ENCODE assay signal across 10 mouse cellular contexts in genomic region chr4:139230376-139231120, GRCm38 (mm10). TPM values are rescaled to one million over a fixed set of nuclear protein-coding genes. Genes with fewer than 3 reads are reported as not detected.
DNase-seq lines count a peak whose midpoint lies in the region; ATAC-seq lines count a peak whose summit lies in the region.
"Had no signal": no experiment of that assay in that cellular context is flagged by ENCODE, and none has a peak within 500 bp of the region (broad histone marks: within the 10 kb centered on the region; RNA-seq: fewer than 3 reads in every experiment).

No protein-coding gene starts in this region.

- DNase-seq in neural tube, embryonic 10.5 days (ENCODE audit: extremely low spot score, low spot score), result no peak
- no peak for DNase-seq in limb, embryonic 10.5 days (ENCODE audit: low spot score)
- DNase-seq in thymus, postnatal 10 days (ENCODE audit: low spot score in 2 of 2), result no peak
- DNase-seq: adrenal gland, postnatal 10 days had no signal

- WGBS in neural tube, embryonic 13.5 days, result 76% methylated on average over 11 of the region's 11 CpGs
- 27% methylated on average over 11 of the region's 11 CpGs for WGBS in embryonic facial prominence, embryonic 13.5 days
- 24% methylated on average over 11 of the region's 11 CpGs for WGBS in limb, embryonic 10.5 days
- 57% methylated on average over 11 of the region's 11 CpGs for whole genome bisulfite sequencing in stomach, embryonic 14.5 days
- 68% methylated on average over 11 of the region's 11 CpGs for WGBS in midbrain, embryonic 16.5 days

- ATAC-seq in neural tube, embryonic 13.5 days (ENCODE audit: low read depth), result no peak
- ATAC-seq in embryonic facial prominence, embryonic 13.5 days (ENCODE audit: insufficient number of reproducible peaks, insufficient read depth, low FRiP score, low TSS enrichment, low read depth), result no peak
- ATAC-seq in stomach, embryonic 14.5 days (ENCODE audit: insufficient number of reproducible peaks, insufficient read depth, low FRiP score, low read depth), result no peak
- ATAC-seq in midbrain, embryonic 16.5 days, result no peak

- H3K4me3 ChIP-seq in neural tube, embryonic 13.5 days, result no peak overlapping the region
- no peak overlapping the region for H3K4me3 ChIP-seq in embryonic facial prominence, embryonic 13.5 days
- no peak overlapping the region for H3K4me3 ChIP-seq in limb, embryonic 10.5 days
- H3K4me3 ChIP-seq in stomach, embryonic 14.5 days (ENCODE audit: low read depth, low read length), result no peak overlapping the region
- no peak overlapping the region for H3K4me3 ChIP-seq in midbrain, embryonic 16.5 days (ENCODE audit: low read depth, low read length)
- H3K4me3 ChIP-seq: forebrain, embryonic 10.5 days; liver, embryonic 15.5 days had no signal

- H3K4me1 ChIP-seq in neural tube, embryonic 13.5 days (replicated peaks), result peaks cover 65% of the 10 kb centered on the region
- H3K4me1 ChIP-seq in embryonic facial prominence, embryonic 13.5 days, result peaks cover 68% of the 10 kb centered on the region
- H3K4me1 ChIP-seq in limb, embryonic 10.5 days, result peaks cover 84% of the 10 kb centered on the region
- H3K4me1 ChIP-seq in stomach, embryonic 14.5 days (ENCODE audit: control insufficient read depth, insufficient read depth, low read length), result peaks cover 43% of the 10 kb centered on the region
- H3K4me1 ChIP-seq in midbrain, embryonic 16.5 days (ENCODE audit: control insufficient read depth, insufficient read depth, low read length), result peaks cover 16% of the 10 kb centered on the region

- H3K9me3 ChIP-seq in neural tube, embryonic 13.5 days, result no peaks in the 10 kb centered on the region
- no peaks in the 10 kb centered on the region for H3K9me3 ChIP-seq in embryonic facial prominence, embryonic 13.5 days
- H3K9me3 ChIP-seq in limb, embryonic 10.5 days (replicated peaks), result no peaks in the 10 kb centered on the region
- H3K9me3 ChIP-seq in stomach, embryonic 14.5 days (ENCODE audit: control insufficient read depth, low read depth, low read length), result no peaks in the 10 kb centered on the region
- no peaks in the 10 kb centered on the region for H3K9me3 ChIP-seq in midbrain, embryonic 16.5 days (replicated peaks; ENCODE audit: control insufficient read depth, low read length, poor library complexity, severe bottlenecking)
- H3K9me3 ChIP-seq: forebrain, embryonic 10.5 days; liver, embryonic 15.5 days had no signal

- H3K27me3 ChIP-seq in neural tube, embryonic 13.5 days, result no peaks in the 10 kb centered on the region
- H3K27me3 ChIP-seq in embryonic facial prominence, embryonic 13.5 days, result no peaks in the 10 kb centered on the region
- H3K27me3 ChIP-seq in limb, embryonic 10.5 days (ENCODE audit: low read depth, poor library complexity, severe bottlenecking), result no peaks in the 10 kb centered on the region
- no peaks in the 10 kb centered on the region for H3K27me3 ChIP-seq in stomach, embryonic 14.5 days (ENCODE audit: control insufficient read depth, insufficient read depth, low read length)
- H3K27me3 ChIP-seq in midbrain, embryonic 16.5 days (ENCODE audit: control insufficient read depth, insufficient read depth, low read depth, low read length), result no peaks in the 10 kb centered on the region
- H3K27me3 ChIP-seq: liver, embryonic 15.5 days had no signal

- no peak overlapping the region for H3K4me2 ChIP-seq in neural tube, embryonic 13.5 days
- no peak overlapping the region for H3K4me2 ChIP-seq in embryonic facial prominence, embryonic 13.5 days
- H3K4me2 ChIP-seq in stomach, embryonic 14.5 days (replicated peaks; ENCODE audit: low read depth, low read length), result no peak overlapping the region
- no peak overlapping the region for H3K4me2 ChIP-seq in midbrain, embryonic 16.5 days (ENCODE audit: low read length)
- H3K4me2 ChIP-seq: liver, embryonic 15.5 days had no signal

- peaks cover 11% of the 10 kb centered on the region for H3K36me3 ChIP-seq in neural tube, embryonic 13.5 days
- peaks cover 15% of the 10 kb centered on the region for H3K36me3 ChIP-seq in embryonic facial prominence, embryonic 13.5 days
- peaks cover 36% of the 10 kb centered on the region for H3K36me3 ChIP-seq in limb, embryonic 10.5 days
- H3K36me3 ChIP-seq in stomach, embryonic 14.5 days (ENCODE audit: control insufficient read depth, insufficient read depth, low read length), result peaks cover 16% of the 10 kb centered on the region; the same call in 1 of the 2 replicates
- peaks cover 3% of the 10 kb centered on the region; the same call in 1 of the 2 replicates for H3K36me3 ChIP-seq in midbrain, embryonic 16.5 days (ENCODE audit: control insufficient read depth, insufficient read depth, low read length)

- H3K9ac ChIP-seq in neural tube, embryonic 13.5 days, result no peak overlapping the region
- H3K9ac ChIP-seq in embryonic facial prominence, embryonic 13.5 days, result no peak overlapping the region
- no peak overlapping the region for H3K9ac ChIP-seq in stomach, embryonic 14.5 days (replicated peaks; ENCODE audit: low read depth, low read length)
- H3K9ac ChIP-seq in midbrain, embryonic 16.5 days (ENCODE audit: low read depth, low read length), result no peak overlapping the region
- H3K9ac ChIP-seq: liver, embryonic 15.5 days had no signal

- 0 out of 2 replicates have a peak overlapping the region, but pooled peaks have one; percentile 1 for H3K27ac ChIP-seq in neural tube, embryonic 13.5 days (replicated peaks)
- peak overlapping the region; percentile 33; the same call in 1 of the 2 replicates for H3K27ac ChIP-seq in embryonic facial prominence, embryonic 13.5 days
- H3K27ac ChIP-seq in limb, embryonic 10.5 days, result 0 out of 2 replicates have a peak overlapping the region, but pooled peaks have one; percentile 14
- peak overlapping the region; percentile 21; the same call in 1 of the 2 replicates for H3K27ac ChIP-seq in stomach, embryonic 14.5 days (ENCODE audit: low read length)
- no peak overlapping the region for H3K27ac ChIP-seq in midbrain, embryonic 16.5 days (ENCODE audit: low read length)
- H3K27ac ChIP-seq: forebrain, embryonic 10.5 days; liver, embryonic 15.5 days had no signal

RNA-seq across cellular contexts. Expression of gene Capzb, which starts 37.8 kb away (rescaled TPM):
- 364 and 370 TPM in 2 replicates for polyA plus RNA-seq in neural tube, embryonic 13.5 days (2015; fragmentation: Nextera tagmentation; extraction: Ambion mirVana)
- 396 and 424 TPM in 2 replicates for polyA plus RNA-seq in embryonic facial prominence, embryonic 13.5 days (2015; fragmentation: Nextera tagmentation; extraction: Ambion mirVana)
- polyA plus RNA-seq in limb, embryonic 10.5 days (2016; fragmentation: Nextera tagmentation; extraction: Ambion mirVana), result 385 and 390 TPM in 2 replicates
- 280 and 301 TPM in 2 replicates for polyA plus RNA-seq in stomach, embryonic 14.5 days (2014; fragmentation: Nextera tagmentation; extraction: Ambion mirVana)
- 316 and 331 TPM in 2 replicates for polyA plus RNA-seq in midbrain, embryonic 16.5 days (2015; fragmentation: Nextera tagmentation; extraction: Ambion mirVana)
